Mouse (Mus musculus): ENCODE results near the gene Masp1.

- TF ChIP-seq POLR2A (IDR thresholded peaks at IDR 0.05; ENCODE audit: low read depth, low read length) (no peak), USF2 (conservative IDR thresholded peaks at IDR 0.05; ENCODE audit: low read depth, low read length) (no peak), RCOR1 (conservative IDR thresholded peaks at IDR 0.05; ENCODE audit: low read depth, low read length) (no peak), EP300 (IDR thresholded peaks at IDR 0.05; ENCODE audit: low read length) (no peak), MAZ (IDR thresholded peaks at IDR 0.05; ENCODE audit: low read depth, low read length) (no peak), ZMIZ1 (IDR thresholded peaks at IDR 0.05; ENCODE audit: low read depth, low read length) (no peak)
Observed at GRCm38 (mm10) chr16:23419565-23420085, 101.0 kb downstream of the Masp1 start.
